Mouse (Mus musculus) liver, embryonic 14.5 days (tissue): Measurements from ENCODE around the gene Nr1h2. TPM values are rescaled to one million over a fixed set of nuclear protein-coding genes. Genes with fewer than 3 reads are reported as not detected.
A peak's percentile ranks its signal among the peaks of the same experiment; 100 is the strongest.

Source experiments
- ATAC-seq: fragments of 200-750 bp; cut with Nextera tagmentation; 2 replicates; pipeline ENCODE4 v1.8.0; 2017; ENCODE audit warnings: moderate number of reproducible peaks, mild to moderate bottlenecking, moderate library complexity; ENCODE audit not compliant: insufficient read depth
- DNase-seq, 3 experiments: peaks; one replicate each; pipeline ENCODE4 v3.0.0-alpha.2; 2012 to 2013; ENCODE audit warnings: low read depth in 3 of 3, low spot score in 3 of 3
- H3K27ac ChIP-seq: fragments of 300-500 bp; sonication (generic); 2 replicates; pipeline ENCODE4 v1.5.1; 2014; ENCODE audit warnings: moderate library complexity, mild to moderate bottlenecking, control low read depth, inconsistent platforms
- H3K27me3 ChIP-seq: fragments of 300-500 bp; sonication (generic); 2 replicates; pipeline ENCODE4 v1.6.1; 2014; ENCODE audit warnings: mild to moderate bottlenecking, low read length, moderate library complexity; ENCODE audit not compliant: control insufficient read depth, insufficient read depth
- H3K36me3 ChIP-seq: fragments of 300-500 bp; sonication (generic); replicated peaks from 2 replicates; pipeline ENCODE4 v1.6.1; 2014; ENCODE audit warnings: low read depth; ENCODE audit not compliant: control insufficient read depth, insufficient read depth
- H3K4me1 ChIP-seq, 2 experiments: fragments of 200-500 bp in 1 of 2; fragments of 300-500 bp in 1 of 2; sonication (generic) in 1 of 2; replicated peaks; 2 replicates each; pipeline ENCODE4 v1.6.1; 2012 to 2014; ENCODE audit warnings: antibody characterized with exemption in 1 of 2, inconsistent platforms in 1 of 2, low read length in 1 of 2; ENCODE audit not compliant: control insufficient read depth in 2 of 2, insufficient read depth in 2 of 2
- H3K4me2 ChIP-seq: fragments of 300-500 bp; sonication (generic); 2 replicates; pipeline ENCODE4 v1.6.1; 2014; ENCODE audit warnings: low read depth, mild to moderate bottlenecking, control low read depth, moderate library complexity
- H3K4me3 ChIP-seq, 2 experiments: fragments of 200-500 bp in 1 of 2; fragments of 300-500 bp in 1 of 2; sonication (generic) in 1 of 2; 2 replicates each; pipeline ENCODE4 v1.5.1; 2012 to 2014; ENCODE audit warnings: low read depth in 2 of 2, low read length in 2 of 2, mild to moderate bottlenecking in 2 of 2, control low read depth in 1 of 2, inconsistent platforms in 1 of 2, moderate library complexity in 1 of 2; ENCODE audit not compliant: insufficient read depth in 1 of 2
- H3K9ac ChIP-seq: fragments of 300-500 bp; sonication (generic); replicated peaks from 2 replicates; pipeline ENCODE4 v1.6.1; 2014; ENCODE audit warnings: mild to moderate bottlenecking, control low read depth, moderate library complexity
- H3K9me3 ChIP-seq: fragments of 300-500 bp; sonication (generic); 2 replicates; pipeline ENCODE4 v1.6.1; 2016; ENCODE audit warnings: low read length, mixed read lengths; ENCODE audit not compliant: control insufficient read depth
- CTCF ChIP-seq: IDR thresholded peaks from 2 replicates; pipeline ENCODE4 v1.5.1; 2016; ENCODE audit warnings: antibody characterized with exemption, low read depth, control low read depth
- EP300 ChIP-seq: IDR thresholded peaks from 2 replicates; pipeline ENCODE4 v1.6.1; 2016; ENCODE audit warnings: antibody characterized with exemption, low read depth
- WGBS: fragments of 180-500 bp; shearing (Covaris S2); extraction: QIAGEN DNeasy Blood & Tissue Kit; methylation state at CpG from one replicate; pipeline ENCODE4 v1.1.7; 2014; ENCODE audit not compliant: insufficient replicate concordance; 5-methylcytosine and 5-hydroxymethylcytosine counted together
- microRNA-seq: library from miRNA; unstranded; fragments of <30 nt; microRNA quantifications from one replicate; pipeline ENCODE4, GENCODE M21; 2016
- polyA plus RNA-seq, 2 experiments: library from polyadenylated mRNA; depleted of rRNA in 1 of 2; stranded (reverse) in 1 of 2; unstranded in 1 of 2; fragments of >200 nt; fragmentation: Nextera tagmentation in 1 of 2; extraction: Ambion mirVana in 1 of 2; gene quantifications; 2 replicates each; pipeline versions ENCODE4 v1.2.1 to v1.2.3; 2012 to 2014

Nr1h2 gene
- polyA plus RNA-seq, 2 experiments: 30.8 to 38.1 TPM

- Histone ChIP-seq H3K9ac (no peak overlapping the region), H3K36me3 (no peaks in the 10 kb centered on the region), H3K4me1 (peaks cover 9 to 19% of the 10 kb centered on the region in 2 experiments), H3K27ac (no peak overlapping the region), H3K4me3 (no peak overlapping the region), H3K9me3 (no peaks in the 10 kb centered on the region), H3K4me2 (no peak overlapping the region), H3K27me3 (no peaks in the 10 kb centered on the region)
- 26% methylated on average over 5 of the region's 5 CpGs for WGBS
- TF ChIP-seq CTCF (peak; percentile 89), EP300 (no peak)
- no peak for ATAC-seq
- DNase-seq: peak; percentile 43 to 54 (median 46)
These were observed 52.1 kb downstream of the Nr1h2 start for GRCm38 (mm10) chr7:44501563-44502115.

GRCm38 (mm10) chr7:44500046-44500445 is 53.7 kb downstream of the Nr1h2 start:
- no peaks in the 10 kb centered on the region for H3K9me3 ChIP-seq
- no peak overlapping the region for H3K4me3 ChIP-seq
- peaks cover 16 to 27% of the 10 kb centered on the region in 2 experiments for H3K4me1 ChIP-seq
- ATAC-seq: no peak
- no peak overlapping the region for H3K4me2 ChIP-seq
- no peak overlapping the region for H3K9ac ChIP-seq
- H3K27me3 ChIP-seq: no peaks in the 10 kb centered on the region
- TF ChIP-seq CTCF: no peak
- TF ChIP-seq EP300: no peak
- DNase-seq: no peak
- H3K36me3 ChIP-seq: no peaks in the 10 kb centered on the region
- 55% methylated on average over 20 of the region's 20 CpGs for WGBS
- no peak overlapping the region for H3K27ac ChIP-seq

Small RNA genes lying within 50 kb of the gene (microRNA-seq; reads per million reads assigned to microRNA genes)
- gene Mir7053: 1.3 reads per million

Other genes starting within 250 kb of the Nr1h2 start
- 0.34 and 0.38 TPM in 2 replicates for gene Clec11a, start 247.0 kb downstream of the Nr1h2 start, polyA plus RNA-seq (2012; rRNA removed)
- 0.33 and 0.51 TPM in 2 replicates for gene Clec11a, start 247.0 kb downstream of the Nr1h2 start, polyA plus RNA-seq (2014; fragmentation: Nextera tagmentation; extraction: Ambion mirVana)
- gene Shank1, start 243.7 kb downstream of the Nr1h2 start, polyA plus RNA-seq (2012; rRNA removed): 0.04 and 0.06 TPM in 2 replicates
- gene Shank1, start 243.7 kb downstream of the Nr1h2 start, polyA plus RNA-seq (2014; fragmentation: Nextera tagmentation; extraction: Ambion mirVana): 0.05 TPM in 1 of 2 replicates, not detected in the other
- 0.02 and 0.06 TPM in 2 replicates for gene Syt3, start 169.8 kb downstream of the Nr1h2 start, polyA plus RNA-seq (2012; rRNA removed)
- 0.14 TPM in 1 of 2 replicates, not detected in the other for gene Syt3, start 169.8 kb downstream of the Nr1h2 start, polyA plus RNA-seq (2014; fragmentation: Nextera tagmentation; extraction: Ambion mirVana)
- gene 1700008O03Rik, start 168.1 kb downstream of the Nr1h2 start, polyA plus RNA-seq (2012; rRNA removed): 0.06 and 0.12 TPM in 2 replicates
- gene 1700008O03Rik, start 168.1 kb downstream of the Nr1h2 start, polyA plus RNA-seq (2014; fragmentation: Nextera tagmentation; extraction: Ambion mirVana): not detected in 2 replicates
- 0.02 and 0.30 TPM in 2 replicates for gene Lrrc4b, start 124.9 kb downstream of the Nr1h2 start, polyA plus RNA-seq (2012; rRNA removed)
- gene Lrrc4b, start 124.9 kb downstream of the Nr1h2 start, polyA plus RNA-seq (2014; fragmentation: Nextera tagmentation; extraction: Ambion mirVana): not detected in 2 replicates
- 10.2 and 14.7 TPM in 2 replicates for gene Aspdh, start 88.6 kb downstream of the Nr1h2 start, polyA plus RNA-seq (2012; rRNA removed)
- gene Aspdh, start 88.6 kb downstream of the Nr1h2 start, polyA plus RNA-seq (2014; fragmentation: Nextera tagmentation; extraction: Ambion mirVana): 10.9 and 11.0 TPM in 2 replicates
- 212 TPM in 2 replicates for gene Josd2, start 86.0 kb downstream of the Nr1h2 start, polyA plus RNA-seq (2012; rRNA removed)
- gene Josd2, start 86.0 kb downstream of the Nr1h2 start, polyA plus RNA-seq (2014; fragmentation: Nextera tagmentation; extraction: Ambion mirVana): 155 and 164 TPM in 2 replicates
- gene Emc10, start 57.4 kb downstream of the Nr1h2 start, polyA plus RNA-seq (2012; rRNA removed): 46.7 and 49.5 TPM in 2 replicates
- 41.7 and 49.3 TPM in 2 replicates for gene Emc10, start 57.4 kb downstream of the Nr1h2 start, polyA plus RNA-seq (2014; fragmentation: Nextera tagmentation; extraction: Ambion mirVana)
- 0.64 and 1.5 TPM in 2 replicates for gene Fam71e1, start 57.4 kb downstream of the Nr1h2 start, polyA plus RNA-seq (2012; rRNA removed)
- 0.48 and 1.6 TPM in 2 replicates for gene Fam71e1, start 57.4 kb downstream of the Nr1h2 start, polyA plus RNA-seq (2014; fragmentation: Nextera tagmentation; extraction: Ambion mirVana)
- not detected in 2 replicates for gene Mybpc2, start 29.3 kb downstream of the Nr1h2 start, polyA plus RNA-seq (2012; rRNA removed)
- gene Mybpc2, start 29.3 kb downstream of the Nr1h2 start, polyA plus RNA-seq (2014; fragmentation: Nextera tagmentation; extraction: Ambion mirVana): not detected in 2 replicates
- 0.15 and 0.16 TPM in 2 replicates for gene Spib, start 21.9 kb downstream of the Nr1h2 start, polyA plus RNA-seq (2012; rRNA removed)
- 0.11 TPM in 2 replicates for gene Spib, start 21.9 kb downstream of the Nr1h2 start, polyA plus RNA-seq (2014; fragmentation: Nextera tagmentation; extraction: Ambion mirVana)
- gene Pold1, start 5.1 kb downstream of the Nr1h2 start, polyA plus RNA-seq (2012; rRNA removed): 42.1 and 46.7 TPM in 2 replicates
- 37.5 and 40.2 TPM in 2 replicates for gene Pold1, start 5.1 kb downstream of the Nr1h2 start, polyA plus RNA-seq (2014; fragmentation: Nextera tagmentation; extraction: Ambion mirVana)
- 4.3 and 5.8 TPM in 2 replicates for gene Napsa, start 18.4 kb upstream of the Nr1h2 start, polyA plus RNA-seq (2012; rRNA removed)
- 6.7 and 8.6 TPM in 2 replicates for gene Napsa, start 18.4 kb upstream of the Nr1h2 start, polyA plus RNA-seq (2014; fragmentation: Nextera tagmentation; extraction: Ambion mirVana)
- 0.16 and 0.24 TPM in 2 replicates for gene Kcnc3, start 36.7 kb upstream of the Nr1h2 start, polyA plus RNA-seq (2012; rRNA removed)
- gene Kcnc3, start 36.7 kb upstream of the Nr1h2 start, polyA plus RNA-seq (2014; fragmentation: Nextera tagmentation; extraction: Ambion mirVana): not detected in 2 replicates
- 0.15 and 0.75 TPM in 2 replicates for gene Myh14, start 116.9 kb upstream of the Nr1h2 start, polyA plus RNA-seq (2012; rRNA removed)
- 0.09 and 0.23 TPM in 2 replicates for gene Myh14, start 116.9 kb upstream of the Nr1h2 start, polyA plus RNA-seq (2014; fragmentation: Nextera tagmentation; extraction: Ambion mirVana)
- gene Izumo2, start 154.8 kb upstream of the Nr1h2 start, polyA plus RNA-seq (2012; rRNA removed): not detected in 2 replicates
- not detected in 2 replicates for gene Izumo2, start 154.8 kb upstream of the Nr1h2 start, polyA plus RNA-seq (2014; fragmentation: Nextera tagmentation; extraction: Ambion mirVana)
- gene Vrk3, start 194.5 kb upstream of the Nr1h2 start, polyA plus RNA-seq (2012; rRNA removed): 22.2 and 23.7 TPM in 2 replicates
- 20.4 and 22.2 TPM in 2 replicates for gene Vrk3, start 194.5 kb upstream of the Nr1h2 start, polyA plus RNA-seq (2014; fragmentation: Nextera tagmentation; extraction: Ambion mirVana)
- gene Zfp473, start 197.1 kb upstream of the Nr1h2 start, polyA plus RNA-seq (2012; rRNA removed): 0.79 and 0.96 TPM in 2 replicates
- gene Zfp473, start 197.1 kb upstream of the Nr1h2 start, polyA plus RNA-seq (2014; fragmentation: Nextera tagmentation; extraction: Ambion mirVana): 0.81 and 1.1 TPM in 2 replicates